Mouse (Mus musculus) brain, embryonic 14.5 days (tissue): Measurements from ENCODE around the gene C1qtnf5.

Experiments used
- CTCF ChIP-seq: fragments of 200-500 bp; IDR thresholded peaks from 2 replicates; pipeline ENCODE4 v1.5.1; 2012; ENCODE audit warnings: inconsistent platforms, mild to moderate bottlenecking, moderate library complexity, borderline replicate concordance; ENCODE audit not compliant: insufficient read depth, insufficient read length; ENCODE audit errors: extremely low read depth
- POLR2A ChIP-seq: fragments of 200-500 bp; IDR thresholded peaks from 2 replicates; pipeline ENCODE4 v1.6.1; 2012; ENCODE audit warnings: mild to moderate bottlenecking, inconsistent platforms, borderline replicate concordance; ENCODE audit not compliant: poor library complexity, insufficient read depth, insufficient read length, severe bottlenecking; ENCODE audit errors: extremely low read depth

DNA sequence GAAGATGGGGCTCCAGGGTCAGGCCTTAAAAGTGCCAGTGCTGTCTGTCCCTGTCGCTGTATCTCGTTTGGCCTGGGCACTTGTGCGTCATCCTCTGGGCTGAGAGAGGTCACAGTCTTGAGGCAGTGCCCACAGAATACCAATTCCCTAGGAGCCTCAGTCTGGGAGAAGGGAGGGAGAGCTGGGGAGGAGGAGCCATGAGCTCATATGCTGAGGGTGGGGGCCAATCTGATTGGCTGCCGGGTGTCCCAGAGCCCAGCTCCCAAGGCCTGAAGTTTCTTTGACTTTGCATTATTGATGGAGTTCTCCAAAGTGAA, 34.5 kb upstream of the C1qtnf5 start:
- no peak for TF ChIP-seq POLR2A
- no peak for TF ChIP-seq CTCF
